Mouse (Mus musculus): ENCODE results near the gene Sncb. TPM values are rescaled to one million over a fixed set of nuclear protein-coding genes. Genes with fewer than 3 reads are reported as not detected.

Sncb gene
- polyA plus RNA-seq, 1 experiment: 0.22 TPM

GRCm38 (mm10) chr13:54710866-54711265, 55.5 kb downstream of the Sncb start:
- WGBS: 87% methylated on average over 3 of the region's 3 CpGs
- Histone ChIP-seq H3K36me3 (ENCODE audit: control insufficient read depth, insufficient read depth, low read length) (no peaks in the 10 kb centered on the region), H3K4me3 (ENCODE audit: extremely low read depth, insufficient read depth, insufficient read length) (no peak overlapping the region), H3K27me3 (ENCODE audit: control insufficient read depth, insufficient read depth, low read length) (no peaks in the 10 kb centered on the region), H3K4me1 (ENCODE audit: control insufficient read depth, insufficient read depth, insufficient read length) (no peaks in the 10 kb centered on the region), H3K27ac (ENCODE audit: insufficient read depth, low read length) (no peak overlapping the region)
- TF ChIP-seq POLR2A (IDR thresholded peaks at IDR 0.05; ENCODE audit: low read depth, low read length): no peak
- no peak for TF ChIP-seq CTCF (IDR thresholded peaks at IDR 0.05; ENCODE audit: extremely low read depth, insufficient read depth, insufficient read length, insufficient replicate concordance)
- DNase-seq (ENCODE audit: low read depth in 1 of 2, low spot score in 2 of 2): no peak

Other genes starting within 250 kb of the Sncb start
- 39.8 and 42.9 TPM in 2 replicates for gene 4833439L19Rik, start 201.2 kb downstream of the Sncb start, polyA plus RNA-seq (2012; rRNA removed)
- 16.4 and 25.5 TPM in 2 replicates for gene Arl10, start 191.6 kb downstream of the Sncb start, polyA plus RNA-seq (2012; rRNA removed)
- gene Nop16, start 176.5 kb downstream of the Sncb start, polyA plus RNA-seq (2012; rRNA removed): 6.7 and 7.0 TPM in 2 replicates
- gene Higd2a, start 176.4 kb downstream of the Sncb start, polyA plus RNA-seq (2012; rRNA removed): 68.3 and 86.0 TPM in 2 replicates
- gene Cltb, start 155.3 kb downstream of the Sncb start, polyA plus RNA-seq (2012; rRNA removed): 16.9 and 19.8 TPM in 2 replicates
- gene Faf2, start 144.8 kb downstream of the Sncb start, polyA plus RNA-seq (2012; rRNA removed): 13.3 and 14.4 TPM in 2 replicates
- 262 and 359 TPM in 2 replicates for gene Rnf44, start 72.7 kb downstream of the Sncb start, polyA plus RNA-seq (2012; rRNA removed)
- 0.04 and 0.11 TPM in 2 replicates for gene Cdhr2, start 65.1 kb downstream of the Sncb start, polyA plus RNA-seq (2012; rRNA removed)
- gene Gprin1, start 16.7 kb downstream of the Sncb start, polyA plus RNA-seq (2012; rRNA removed): 0.05 and 0.06 TPM in 2 replicates
- gene Eif4e1b, start 17.4 kb upstream of the Sncb start, polyA plus RNA-seq (2012; rRNA removed): not detected in 2 replicates
- 5.2 and 6.2 TPM in 2 replicates for gene Tspan17, start 22.8 kb upstream of the Sncb start, polyA plus RNA-seq (2012; rRNA removed)
- 3.9 and 4.1 TPM in 2 replicates for gene Unc5a, start 182.8 kb upstream of the Sncb start, polyA plus RNA-seq (2012; rRNA removed)